Mouse (Mus musculus) large intestine, adult 2 months (tissue): ENCODE measurements around the gene Depdc5. TPM values are rescaled to one million over a fixed set of nuclear protein-coding genes. Genes with fewer than 3 reads are reported as not detected.
"Not testable (repeated sequence)": the region's sequence is repeated elsewhere in the genome, so short reads cannot be mapped to it uniquely, and the experiment has no call there.

Source experiments
- DNase-seq: peaks from one replicate; pipeline ENCODE4 v3.0.0-alpha.2; 2012; ENCODE audit warnings: low read depth, low spot score
- WGBS: fragments of 180-500 bp; shearing (Covaris S2); methylation state at CpG from one replicate; pipeline ENCODE4 v1.1.7; 2018; 5-methylcytosine and 5-hydroxymethylcytosine counted together
- polyA plus RNA-seq: library from polyadenylated mRNA; depleted of rRNA; stranded (reverse); fragments of >200 nt; gene quantifications from 2 replicates; pipeline ENCODE4 v1.2.3, GENCODE M21; 2012; rRNA removed

Depdc5 gene
- polyA plus RNA-seq, 1 experiment = 8.8 TPM

DNA sequence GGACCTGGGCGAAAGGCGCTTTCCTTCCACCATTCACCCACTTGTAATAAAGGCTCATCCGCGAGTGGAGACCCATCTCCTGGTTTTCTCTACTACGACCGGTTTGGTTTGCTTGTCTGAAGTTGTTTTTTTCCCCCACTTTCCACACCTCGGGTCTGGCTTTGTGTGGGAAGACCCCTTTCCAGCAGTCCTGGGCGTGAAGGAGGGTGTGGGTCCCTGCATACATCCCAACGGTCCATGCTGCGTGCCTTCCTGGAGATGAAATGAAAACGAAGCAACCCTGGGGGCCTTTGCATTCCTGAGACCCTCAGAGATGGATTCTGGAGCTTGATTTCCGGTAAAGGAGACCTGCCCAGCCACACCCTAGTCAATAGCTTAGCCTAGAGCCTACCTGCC is 155.9 kb downstream of the Depdc5 start:
- under 1% methylated on average over 12 of the region's 12 CpGs for WGBS
- no peak for DNase-seq

DNA sequence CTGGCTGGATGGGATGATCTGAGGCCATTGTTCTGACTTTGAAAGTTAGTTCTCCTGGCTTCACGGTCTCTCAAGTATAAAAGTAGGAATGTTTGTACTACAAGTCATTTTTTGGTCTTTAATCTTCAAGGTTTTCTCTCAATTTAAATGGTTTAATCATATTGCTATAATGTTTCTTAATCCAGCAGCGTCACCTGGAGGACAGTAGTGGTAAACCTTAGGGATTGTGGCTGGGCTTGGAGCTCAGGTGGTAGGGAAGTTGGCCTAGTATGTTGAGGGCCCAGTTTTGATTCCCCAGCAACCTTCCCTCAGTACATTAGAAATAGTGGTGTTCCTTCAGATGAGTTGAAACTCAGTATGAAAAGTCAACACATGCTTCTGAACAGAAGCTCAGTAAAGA is 158.1 kb downstream of the Depdc5 start:
- no peak for DNase-seq
- 56% methylated on average over 2 of the region's 2 CpGs for WGBS

GRCm38 (mm10) chr5:33023337-33023736 is 159.8 kb downstream of the Depdc5 start:
- no peak for DNase-seq
- WGBS = 84% methylated on average over 4 of the region's 4 CpGs

DNA sequence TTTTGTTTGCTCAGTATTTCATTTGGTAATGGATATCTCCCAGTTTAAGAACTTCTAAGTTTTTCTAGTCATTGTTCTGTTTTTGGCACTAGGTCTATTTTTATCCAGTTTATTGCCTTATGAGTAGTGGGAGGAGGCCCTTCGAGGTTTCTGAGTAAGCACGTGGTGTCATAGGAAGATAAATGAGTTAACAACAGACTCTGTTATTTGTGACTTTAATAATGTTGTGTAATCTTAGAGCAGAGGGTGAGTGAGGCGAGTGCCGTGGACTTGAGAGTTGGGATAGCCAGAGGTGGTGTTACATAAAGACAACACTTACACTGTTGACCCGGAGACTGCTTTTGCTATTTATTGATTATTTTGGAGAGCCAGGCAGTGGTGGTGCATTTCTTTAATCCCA is 161.0 kb downstream of the Depdc5 start:
- 13% methylated on average over 5 of the region's 5 CpGs for WGBS
- no peak for DNase-seq

GRCm38 (mm10) chr5:33028656-33029055 is 165.2 kb downstream of the Depdc5 start:
- WGBS = 77% methylated on average over 2 of the region's 2 CpGs
- DNase-seq = no peak

DNA sequence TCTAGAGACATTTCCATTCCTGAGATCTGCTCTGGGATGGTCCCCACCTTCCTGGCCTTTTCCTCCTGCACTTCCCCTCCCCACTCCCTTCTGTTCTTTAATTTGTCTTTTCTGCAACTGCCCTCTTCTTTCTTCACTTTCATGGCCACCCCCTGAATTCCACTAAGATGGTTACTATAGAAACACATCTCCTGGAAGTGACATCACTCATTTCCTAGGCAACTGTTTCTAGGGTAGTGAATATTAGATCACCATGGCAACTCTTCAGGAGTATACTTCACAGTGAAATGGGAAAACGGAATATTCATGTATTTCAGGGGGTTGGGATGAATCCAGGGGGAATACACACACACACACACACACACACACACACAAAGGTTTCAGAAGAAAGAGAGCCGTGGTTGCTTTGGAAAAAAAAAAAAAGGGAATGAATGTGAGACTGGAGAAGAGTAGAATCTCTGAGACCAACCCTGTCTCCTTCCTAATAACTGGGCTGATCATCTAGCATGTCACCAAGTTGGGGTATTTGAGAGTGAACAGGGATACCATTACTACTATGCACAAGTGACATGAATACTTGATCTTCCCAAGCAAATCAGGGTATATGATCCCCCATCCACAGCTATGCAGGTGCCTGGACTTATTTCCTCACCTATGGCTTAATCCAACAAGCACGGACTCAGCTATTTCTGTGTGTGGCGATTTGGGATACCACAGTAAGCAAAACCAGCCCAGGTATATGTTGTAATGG is 167.1 kb downstream of the Depdc5 start:
- 70% methylated on average over 4 of the region's 4 CpGs for WGBS

DNA sequence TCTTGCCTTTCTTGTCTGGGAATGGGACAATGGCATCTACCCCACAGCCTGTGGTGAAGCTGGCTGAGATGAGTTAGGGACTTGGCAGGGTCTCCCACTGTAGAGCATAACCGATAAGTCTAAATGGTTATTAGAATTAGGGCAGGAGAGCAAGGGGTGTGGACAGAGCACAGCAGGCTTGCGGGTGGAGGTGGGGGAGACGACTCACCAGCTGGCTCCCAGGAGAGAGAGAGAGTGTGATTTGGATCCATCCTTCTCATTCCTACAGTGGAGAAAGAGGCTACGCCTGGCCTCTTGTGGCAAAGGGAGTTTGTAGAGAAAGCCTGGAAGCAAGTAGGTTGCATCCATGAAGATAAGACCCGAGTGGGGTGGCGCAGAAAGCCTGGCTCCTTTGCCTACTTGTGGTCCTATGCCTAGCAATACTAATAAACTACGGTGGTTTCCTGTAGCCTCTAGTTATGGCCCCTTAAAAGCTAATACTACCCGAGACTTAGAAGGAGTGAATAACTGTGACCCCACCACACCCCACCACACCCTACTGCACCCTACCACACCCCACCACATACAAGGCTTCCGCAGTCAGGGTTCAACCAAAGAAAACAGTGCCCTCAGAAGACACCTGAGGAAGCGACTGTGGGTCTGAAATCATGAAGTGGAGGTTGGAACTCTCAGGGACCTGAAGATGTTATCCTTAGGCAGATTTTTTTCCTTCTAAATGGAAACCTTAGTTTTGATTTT is 168.7 kb downstream of the Depdc5 start:
- DNase-seq = no peak
- 44% methylated on average over 10 of the region's 10 CpGs for WGBS

More for the DNA sequence above, 167.1 kb downstream of the Depdc5 start:
- DNase-seq = no peak

GRCm38 (mm10) chr5:33033121-33033520 is 169.6 kb downstream of the Depdc5 start:
- DNase-seq = no peak
- under 1% methylated on average over 4 of the region's 4 CpGs for WGBS

GRCm38 (mm10) chr5:33033633-33034032 is 170.1 kb downstream of the Depdc5 start:
- 46% methylated on average over 8 of the region's 8 CpGs for WGBS
- not testable (repeated sequence) for DNase-seq

DNA sequence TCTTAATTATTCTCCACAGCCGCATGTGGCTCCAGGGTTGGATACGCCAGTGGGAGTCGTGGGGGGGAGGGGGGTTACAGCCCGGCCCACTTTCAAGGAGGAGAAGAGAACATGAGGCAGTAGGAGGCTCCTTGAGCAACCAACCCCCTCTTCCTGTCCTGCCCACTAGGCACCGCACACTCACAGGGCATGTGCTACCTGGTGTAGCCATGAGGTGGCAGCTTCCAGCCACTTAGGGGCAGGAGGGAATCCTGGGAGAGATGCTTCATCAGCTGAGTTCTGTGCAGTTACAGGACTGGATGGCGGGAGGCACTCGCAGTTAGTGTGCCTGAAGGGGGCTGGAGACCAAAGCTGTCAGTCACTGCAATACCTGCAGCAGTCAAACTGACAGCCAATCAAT is 170.6 kb downstream of the Depdc5 start:
- DNase-seq = no peak
- 33% methylated on average over 7 of the region's 7 CpGs for WGBS

GRCm38 (mm10) chr5:33034916-33035315 is 171.4 kb downstream of the Depdc5 start:
- DNase-seq = no peak
- WGBS = 70% methylated on average over 3 of the region's 3 CpGs

DNA sequence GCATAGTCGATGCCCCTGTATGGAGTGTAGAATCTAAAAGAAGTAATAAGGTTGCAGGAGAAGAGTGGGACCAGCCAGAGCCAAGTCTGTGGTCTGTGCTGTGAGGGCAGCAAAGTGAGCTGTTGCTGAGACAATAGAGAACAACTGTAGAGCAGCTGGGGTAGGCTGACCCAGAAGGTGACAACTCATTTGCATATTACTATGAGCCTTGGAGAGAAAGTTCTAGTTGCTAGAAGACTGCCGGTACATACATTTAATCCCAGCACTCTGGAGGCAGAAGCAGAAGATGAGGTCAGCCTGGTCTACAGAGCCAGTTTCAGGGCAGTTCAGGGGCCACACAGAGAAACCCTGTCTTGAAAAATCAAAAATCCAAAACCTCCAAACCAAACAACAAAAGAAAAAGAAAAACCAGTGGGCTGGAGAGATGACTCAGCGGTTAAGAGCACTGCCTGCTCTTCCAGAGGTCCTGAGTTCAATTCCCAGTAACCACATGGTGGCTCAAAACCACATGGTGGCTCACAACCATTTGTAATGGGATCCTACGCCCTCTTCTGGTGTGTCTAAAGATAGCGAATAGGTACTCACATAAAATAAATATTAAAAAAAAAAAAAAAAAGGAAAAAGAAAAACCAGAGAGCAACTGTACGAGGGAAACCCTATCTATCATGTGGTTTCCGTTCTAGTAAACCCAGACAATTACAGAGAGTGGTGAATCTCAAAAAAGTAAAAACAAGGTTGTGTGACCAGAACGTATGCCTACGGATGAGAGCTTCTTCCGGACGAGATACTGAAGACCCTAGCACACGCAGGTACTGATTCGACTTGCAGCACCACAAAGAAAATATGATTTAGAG is 175.4 kb downstream of the Depdc5 start:
- DNase-seq = no peak
- 39% methylated on average over 13 of the region's 13 CpGs for WGBS

DNA sequence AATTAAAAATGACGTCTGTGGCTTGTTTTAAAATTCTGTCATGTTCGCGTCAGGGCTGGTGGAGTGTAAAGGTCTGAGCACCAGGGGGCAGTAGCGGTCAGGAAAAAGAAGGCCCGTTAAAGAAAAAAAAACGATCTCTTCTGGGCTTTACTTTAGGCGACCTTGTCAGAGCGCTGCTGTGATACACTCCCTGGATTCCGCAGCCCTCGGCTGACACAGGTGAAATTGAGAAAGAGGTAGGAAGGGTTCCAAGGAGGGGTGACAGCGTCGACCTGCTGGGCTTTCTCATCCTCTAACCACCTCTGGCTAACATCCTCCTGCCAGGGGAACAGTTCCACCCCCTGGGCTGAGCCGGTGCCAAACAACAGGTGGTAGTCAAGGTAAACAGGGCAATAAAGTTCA is 176.0 kb downstream of the Depdc5 start:
- DNase-seq = no peak
- WGBS = 2% methylated on average over 13 of the region's 13 CpGs

DNA sequence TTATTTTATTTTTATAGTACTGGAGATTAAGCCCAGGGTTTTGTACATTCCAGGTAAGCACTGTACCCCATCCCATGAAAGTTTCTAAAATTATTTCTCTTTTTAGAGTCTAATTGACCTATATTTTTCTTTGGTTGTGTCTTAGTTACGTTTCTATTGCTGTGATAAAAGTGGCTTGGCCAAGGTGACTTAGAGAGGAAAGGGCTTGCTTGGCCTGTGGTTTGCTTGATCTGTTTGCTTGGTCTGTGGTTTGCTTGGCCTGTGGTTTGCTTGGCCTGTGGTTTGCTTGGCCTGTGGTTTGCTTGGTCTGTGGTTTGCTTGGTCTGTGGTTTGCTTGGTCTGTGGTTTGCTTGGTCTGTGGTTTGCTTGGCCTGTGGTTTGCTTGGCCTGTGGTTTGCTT is 177.2 kb downstream of the Depdc5 start:
- not testable (repeated sequence) for DNase-seq
- WGBS = 79% methylated on average over 1 of the region's 1 CpGs

- no peak for DNase-seq
- 23% methylated on average over 10 of the region's 10 CpGs for WGBS
Observed at GRCm38 (mm10) chr5:33043397-33043796, 179.9 kb downstream of the Depdc5 start.

Other genes starting within 250 kb of the Depdc5 start
- 80.8 and 167 TPM in 2 replicates for gene Pisd, start 78.1 kb upstream of the Depdc5 start, polyA plus RNA-seq
- 3.5 and 9.4 TPM in 2 replicates for gene Gm20671, start 36.6 kb upstream of the Depdc5 start, polyA plus RNA-seq
- gene Prr14l, start 9.4 kb upstream of the Depdc5 start, polyA plus RNA-seq = 4.2 and 10.1 TPM in 2 replicates
- gene Ywhah, start 155.1 kb downstream of the Depdc5 start, polyA plus RNA-seq = 188 and 199 TPM in 2 replicates
- gene Slc5a1, start 240.5 kb downstream of the Depdc5 start, polyA plus RNA-seq = 214 and 643 TPM in 2 replicates